Mouse (Mus musculus): ENCODE measurements around the gene Rab3d. TPM values are rescaled to one million over a fixed set of nuclear protein-coding genes. Genes with fewer than 3 reads are reported as not detected.
A peak's percentile ranks its signal among the peaks of the same experiment; 100 is the strongest.

Rab3d gene
- polyA plus RNA-seq, 1 experiment from 2014 or later, result 21.0 TPM

DNA sequence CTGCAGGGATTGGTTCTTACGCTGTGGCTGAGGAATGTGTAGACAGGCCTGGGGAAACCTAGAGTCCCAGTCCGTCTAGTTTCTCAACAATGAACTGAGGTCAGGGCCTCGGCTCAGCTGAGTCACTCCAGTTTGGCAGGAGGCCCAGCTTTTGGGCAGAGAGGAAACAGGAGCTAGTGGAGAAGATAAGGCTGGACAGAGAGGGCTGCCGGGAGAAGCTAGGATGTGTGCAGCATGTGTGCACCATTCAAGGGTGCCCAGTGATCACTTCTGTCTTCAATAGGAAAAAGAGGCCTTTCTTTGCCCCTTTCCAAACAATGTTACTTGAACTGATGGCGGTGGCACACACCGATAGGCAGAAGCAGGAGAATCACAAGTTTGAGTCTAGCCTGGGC is 6.1 kb upstream of the Rab3d start:
- ATAC-seq, result no peak
- no peak overlapping the region for H3K27ac ChIP-seq

DNA sequence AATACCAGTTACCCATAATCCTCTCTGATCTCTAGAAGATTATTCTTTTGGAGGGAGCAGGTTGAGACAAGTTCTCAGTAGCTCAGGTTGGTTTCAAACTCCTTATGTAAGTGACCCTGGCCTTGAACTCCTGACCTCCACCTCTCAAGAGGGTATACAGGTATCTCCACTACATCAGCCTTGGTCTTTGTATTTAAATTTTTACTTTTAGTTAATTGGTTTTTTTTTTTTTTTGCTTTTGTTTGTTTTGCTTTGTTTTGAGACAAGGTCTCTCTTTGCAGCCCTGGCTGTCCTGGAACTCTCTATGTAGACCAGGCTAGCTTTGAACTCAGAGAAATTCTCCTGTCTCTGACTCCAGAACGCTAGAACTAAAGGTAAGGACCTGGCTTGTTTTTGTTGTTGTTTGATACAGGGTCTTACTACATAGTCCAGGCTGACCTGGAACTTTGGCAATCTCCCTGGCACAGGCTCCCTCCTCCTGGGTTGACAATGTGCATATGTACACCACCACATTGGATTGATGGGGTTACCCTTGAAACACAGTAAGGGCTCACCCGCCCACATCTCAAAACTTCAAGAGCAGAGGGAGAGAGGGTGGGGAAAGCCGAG is 5.6 kb upstream of the Rab3d start:
- Histone ChIP-seq H3K9ac (no peak overlapping the region), H3K27ac (no peak overlapping the region), H3K4me2 (no peak overlapping the region), H3K4me3 (no peak overlapping the region), H3K9me3 (replicated peaks) (no peaks in the 10 kb centered on the region), H3K4me1 (peaks cover 12% of the 10 kb centered on the region), H3K36me3 (ENCODE audit: poor library complexity, severe bottlenecking) (peaks cover 9% of the 10 kb centered on the region; the same call in 1 of the 2 replicates), H3K27me3 (no peaks in the 10 kb centered on the region; the same call in 1 of the 2 replicates)
- WGBS, result 87% methylated on average over 3 of the region's 3 CpGs
- no peak for ATAC-seq

More for the DNA sequence above, 6.1 kb upstream of the Rab3d start:
- Histone ChIP-seq H3K4me3 (no peak overlapping the region), H3K9me3 (replicated peaks) (no peaks in the 10 kb centered on the region), H3K36me3 (ENCODE audit: poor library complexity, severe bottlenecking) (peaks cover 9% of the 10 kb centered on the region; the same call in 1 of the 2 replicates), H3K4me1 (peaks cover 12% of the 10 kb centered on the region), H3K4me2 (no peak overlapping the region), H3K9ac (no peak overlapping the region), H3K27me3 (no peaks in the 10 kb centered on the region; the same call in 1 of the 2 replicates)
- WGBS, result 75% methylated on average over 6 of the region's 6 CpGs

DNA sequence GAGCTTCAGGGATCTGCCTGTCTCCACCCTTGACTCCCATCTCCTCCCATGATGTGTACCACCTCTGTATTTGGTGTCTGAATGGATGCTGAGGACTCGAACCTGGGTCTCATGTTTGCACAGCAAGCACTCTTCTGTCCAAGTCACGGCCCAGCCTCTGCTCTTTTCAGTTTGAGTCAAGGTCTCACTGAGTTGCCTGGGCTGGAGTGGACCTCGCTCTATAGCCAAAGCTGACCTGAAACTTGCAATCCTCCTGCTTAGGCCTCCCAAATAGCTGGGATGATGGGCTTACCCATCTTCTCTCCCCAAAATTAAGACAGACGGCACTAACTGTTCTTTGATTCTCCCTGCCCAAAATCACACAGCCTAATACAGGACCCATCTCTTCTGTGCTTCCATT is 5.0 kb upstream of the Rab3d start:
- no peaks in the 10 kb centered on the region; the same call in 1 of the 2 replicates for H3K27me3 ChIP-seq
- H3K36me3 ChIP-seq (ENCODE audit: poor library complexity, severe bottlenecking), result peaks cover 9% of the 10 kb centered on the region; the same call in 1 of the 2 replicates
- H3K27ac ChIP-seq, result no peak overlapping the region
- H3K9me3 ChIP-seq (replicated peaks), result no peaks in the 10 kb centered on the region
- H3K4me1 ChIP-seq, result peaks cover 16% of the 10 kb centered on the region
- no peak for ATAC-seq
- H3K9ac ChIP-seq, result no peak overlapping the region
- H3K4me2 ChIP-seq, result no peak overlapping the region
- H3K4me3 ChIP-seq, result no peak overlapping the region
- WGBS, result 84% methylated on average over 4 of the region's 4 CpGs

DNA sequence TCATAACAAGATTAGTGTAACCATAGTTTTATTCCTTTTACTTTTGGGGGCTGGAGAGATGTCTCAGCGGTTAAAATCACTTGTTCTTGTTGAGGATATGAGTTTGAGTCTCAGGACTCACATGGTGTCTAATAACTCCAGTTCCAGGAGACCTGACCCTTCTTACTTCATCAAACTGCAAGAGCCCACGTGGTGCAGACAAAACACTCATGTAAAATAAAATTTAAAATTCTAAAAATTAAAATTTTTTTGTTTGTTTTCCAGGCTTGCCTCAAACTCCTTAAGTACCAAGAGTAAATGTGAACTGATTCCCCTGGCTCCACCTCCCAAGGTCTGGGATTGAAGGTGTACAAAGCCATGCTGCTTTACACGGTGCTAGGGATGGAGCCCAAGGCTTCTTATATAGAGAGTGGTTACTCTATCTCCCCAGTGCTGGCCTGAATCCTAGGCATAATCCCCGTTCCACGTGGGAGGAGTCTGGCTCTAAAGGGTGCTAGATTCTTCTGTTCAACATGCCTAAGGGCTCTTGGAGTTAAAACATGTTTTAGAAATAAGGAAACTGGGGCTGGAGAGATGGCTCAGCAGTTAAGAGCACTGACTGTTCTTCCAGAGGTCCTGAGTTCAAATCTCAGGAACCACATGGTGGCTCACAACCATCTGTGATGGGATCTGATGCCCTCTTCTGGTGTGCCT is 846 bp upstream of the Rab3d start:
- no peak for ATAC-seq
- no peaks in the 10 kb centered on the region for H3K9me3 ChIP-seq (replicated peaks)
- 0 out of 2 replicates have a peak overlapping the region, but pooled peaks have one; percentile 65 for H3K4me3 ChIP-seq
- peak overlapping the region; percentile 90 for H3K4me2 ChIP-seq
- peaks cover 22% of the 10 kb centered on the region for H3K27me3 ChIP-seq
- WGBS, result 25% methylated on average over 5 of the region's 5 CpGs
- H3K4me1 ChIP-seq, result peaks cover 15% of the 10 kb centered on the region
- H3K36me3 ChIP-seq (ENCODE audit: poor library complexity, severe bottlenecking), result peaks cover 10% of the 10 kb centered on the region; the same call in 1 of the 2 replicates
- H3K27ac ChIP-seq, result no peak overlapping the region
- H3K9ac ChIP-seq, result no peak overlapping the region

DNA sequence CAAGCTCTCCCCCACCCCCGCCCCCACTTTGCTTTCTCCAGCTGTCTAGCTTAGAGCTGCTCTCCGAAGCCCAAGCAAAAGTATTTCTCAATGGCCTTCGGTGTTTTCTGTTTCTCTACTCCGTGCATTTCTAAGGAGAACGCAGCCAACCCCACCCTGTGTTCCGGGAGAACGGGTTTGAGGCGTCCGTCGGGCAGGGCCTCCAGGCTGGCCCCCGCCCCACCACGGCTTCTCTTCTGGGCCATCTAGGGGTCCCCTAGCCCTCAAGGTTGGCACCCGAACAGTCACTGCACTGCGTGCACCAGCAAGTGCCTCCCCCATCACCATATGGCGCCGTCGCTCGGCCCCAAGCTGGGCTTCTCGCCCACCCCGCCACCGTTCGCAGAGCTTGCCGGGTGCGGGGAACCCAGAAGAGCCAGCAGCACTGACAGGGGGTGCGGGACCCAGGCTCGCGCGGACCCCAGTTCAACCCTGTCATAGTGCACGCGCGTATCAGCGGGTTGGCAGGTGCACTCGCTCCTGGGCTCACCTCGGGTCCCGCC is 428 bp downstream of the Rab3d start:
- peak; percentile 90 for ATAC-seq
- Histone ChIP-seq H3K9ac (peak overlapping the region; percentile 76), H3K27me3 (peaks cover 22% of the 10 kb centered on the region), H3K4me2 (peak overlapping the region; percentile 90), H3K9me3 (replicated peaks) (no peaks in the 10 kb centered on the region), H3K4me3 (peak overlapping the region; percentile 65), H3K4me1 (peaks cover 15% of the 10 kb centered on the region), H3K36me3 (ENCODE audit: poor library complexity, severe bottlenecking) (peaks cover 10% of the 10 kb centered on the region; the same call in 1 of the 2 replicates), H3K27ac (peak overlapping the region; percentile 85)
- WGBS, result 2% methylated on average over 35 of the region's 35 CpGs

DNA sequence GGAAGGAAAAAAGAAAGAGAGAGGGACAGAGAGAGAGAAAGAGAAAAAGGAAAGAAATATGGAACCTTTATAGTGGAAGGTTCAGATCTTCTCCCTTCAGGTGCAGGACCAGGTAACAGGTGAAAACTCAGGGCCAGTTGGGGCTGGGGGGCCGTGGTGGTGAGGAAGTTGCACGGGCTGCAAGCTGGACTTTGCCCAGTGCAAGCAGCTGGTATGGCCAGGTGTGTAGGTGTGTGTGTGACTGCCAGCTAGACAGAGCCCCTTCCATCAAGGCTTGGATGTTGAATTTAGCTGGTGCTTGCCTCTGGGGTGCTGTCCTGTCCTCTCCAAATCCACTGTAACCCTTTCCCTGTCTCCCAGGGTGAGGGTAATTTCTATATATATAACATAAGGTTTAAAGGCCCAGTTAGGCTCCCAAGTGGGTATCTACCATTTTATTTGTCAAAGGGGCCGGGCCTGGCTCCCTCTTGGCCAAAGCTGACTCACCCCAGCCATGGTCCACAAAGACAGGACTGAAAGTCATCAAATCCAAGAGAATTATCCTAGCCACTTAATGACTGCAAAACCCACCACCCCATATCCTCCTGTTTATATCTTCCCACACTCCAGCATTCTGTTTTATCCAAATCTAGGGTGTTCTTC is 1.0 kb downstream of the Rab3d start:
- Histone ChIP-seq H3K27me3 (peaks cover 22% of the 10 kb centered on the region), H3K27ac (peak overlapping the region; percentile 85), H3K4me1 (peaks cover 15% of the 10 kb centered on the region), H3K36me3 (ENCODE audit: poor library complexity, severe bottlenecking) (peaks cover 10% of the 10 kb centered on the region; the same call in 1 of the 2 replicates), H3K4me3 (peak overlapping the region; percentile 65), H3K9me3 (replicated peaks) (no peaks in the 10 kb centered on the region), H3K9ac (peak overlapping the region; percentile 76), H3K4me2 (peak overlapping the region; percentile 90)
- 51% methylated on average over 3 of the region's 3 CpGs for WGBS
- ATAC-seq, result no peak

DNA sequence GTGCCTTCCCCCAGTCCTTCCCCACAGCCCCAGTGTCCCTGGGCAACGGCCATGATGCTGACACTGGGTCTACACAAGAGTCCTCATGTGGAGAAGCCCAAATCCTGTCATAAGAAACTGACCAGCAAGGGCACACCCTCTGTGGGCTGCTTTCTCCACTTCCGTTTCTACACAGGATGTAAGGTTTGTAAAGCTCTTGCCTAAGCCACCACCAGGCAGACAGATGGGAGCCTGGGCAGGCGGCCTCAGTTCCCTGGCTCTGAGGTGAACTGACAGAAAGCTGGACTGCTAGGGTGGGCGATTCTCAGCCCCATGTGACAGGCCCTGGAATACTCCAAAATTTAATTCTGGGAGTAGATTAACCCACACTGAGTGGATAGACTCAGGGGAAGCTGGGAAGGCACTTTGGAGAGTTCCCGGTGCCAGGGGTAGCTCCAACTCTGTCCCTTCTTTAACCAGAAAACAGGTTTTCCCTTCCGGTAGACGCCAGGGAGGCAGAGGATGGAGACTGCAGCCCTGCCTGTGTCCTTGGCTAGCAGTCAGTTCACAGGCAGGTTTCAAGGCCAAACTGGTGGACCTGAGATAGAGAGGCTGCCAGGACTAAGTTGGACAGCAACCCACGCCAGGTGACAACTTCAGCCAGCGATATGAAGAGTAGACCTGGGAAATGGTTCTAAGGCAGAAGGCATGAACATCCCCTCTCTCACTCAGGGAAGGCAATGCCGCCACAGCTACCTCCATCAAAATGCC is 8.3 kb downstream of the Rab3d start:
- Histone ChIP-seq H3K27me3 (0 out of 2 replicates have a peak, but pooled peaks cover 6% of the 10 kb centered on the region), H3K4me3 (no peak overlapping the region), H3K36me3 (ENCODE audit: poor library complexity, severe bottlenecking) (0 out of 2 replicates have a peak, but pooled peaks cover 6% of the 10 kb centered on the region), H3K9me3 (replicated peaks) (no peaks in the 10 kb centered on the region), H3K27ac (no peak overlapping the region), H3K4me2 (no peak overlapping the region), H3K4me1 (no peaks in the 10 kb centered on the region), H3K9ac (no peak overlapping the region)
- WGBS, result 80% methylated on average over 10 of the region's 10 CpGs
- ATAC-seq, result no peak

DNA sequence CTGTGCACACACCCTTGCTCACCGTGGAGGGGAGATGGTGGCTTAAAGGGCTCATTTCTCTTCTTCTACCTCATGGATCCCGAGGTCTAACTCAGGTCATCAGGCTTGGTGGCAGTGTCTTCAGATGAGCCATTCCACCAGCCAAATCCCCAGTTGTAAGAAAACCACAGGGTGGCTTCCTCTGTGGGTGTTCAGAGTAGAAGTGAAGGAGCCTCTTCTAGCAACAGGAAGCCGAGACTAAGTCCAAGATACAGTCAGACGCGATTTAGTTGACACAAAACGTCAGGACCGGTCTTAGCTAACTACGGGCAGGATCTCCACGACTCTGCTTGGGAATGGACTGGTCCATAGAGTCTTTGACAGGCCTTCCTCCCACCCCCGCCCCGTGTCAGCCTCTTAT is 9.8 kb downstream of the Rab3d start:
- no peak for ATAC-seq
- H3K27ac ChIP-seq, result no peak overlapping the region
- no peak overlapping the region for H3K4me2 ChIP-seq
- H3K9ac ChIP-seq, result no peak overlapping the region
- no peaks in the 10 kb centered on the region for H3K9me3 ChIP-seq (replicated peaks)
- no peak overlapping the region for H3K4me3 ChIP-seq
- H3K4me1 ChIP-seq, result no peaks in the 10 kb centered on the region
- H3K27me3 ChIP-seq, result 0 out of 2 replicates have a peak, but pooled peaks cover 4% of the 10 kb centered on the region
- WGBS, result 78% methylated on average over 11 of the region's 11 CpGs
- H3K36me3 ChIP-seq (ENCODE audit: poor library complexity, severe bottlenecking), result no peaks in the 10 kb centered on the region

DNA sequence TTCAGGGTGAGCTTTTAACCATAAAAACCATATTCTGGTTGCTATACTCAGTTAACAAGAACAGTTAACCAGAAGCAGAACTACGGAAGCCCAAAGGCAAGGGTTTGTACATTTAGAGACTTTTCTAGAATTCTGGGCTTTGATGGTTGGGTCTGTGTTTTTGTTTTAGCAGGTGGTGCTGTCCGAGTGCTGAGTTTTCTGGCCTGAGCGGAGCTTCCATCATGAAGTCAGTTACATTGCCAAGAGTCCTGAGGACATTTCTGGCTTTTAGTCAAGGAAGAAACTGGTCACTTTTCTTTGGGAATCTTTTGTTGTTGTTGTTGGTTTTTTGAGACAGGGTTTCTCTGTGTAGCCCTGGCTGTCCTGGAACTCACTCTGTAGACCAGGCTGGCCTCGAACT is 14.0 kb downstream of the Rab3d start:
- H3K4me1 ChIP-seq, result no peaks in the 10 kb centered on the region
- 87% methylated on average over 4 of the region's 4 CpGs for WGBS
- no peaks in the 10 kb centered on the region for H3K36me3 ChIP-seq (ENCODE audit: poor library complexity, severe bottlenecking)
- H3K9me3 ChIP-seq (replicated peaks), result no peaks in the 10 kb centered on the region
- H3K9ac ChIP-seq, result no peak overlapping the region
- H3K4me2 ChIP-seq, result no peak overlapping the region
- no peak overlapping the region for H3K4me3 ChIP-seq
- H3K27ac ChIP-seq, result no peak overlapping the region
- ATAC-seq, result no peak
- H3K27me3 ChIP-seq, result peaks cover 20% of the 10 kb centered on the region

DNA sequence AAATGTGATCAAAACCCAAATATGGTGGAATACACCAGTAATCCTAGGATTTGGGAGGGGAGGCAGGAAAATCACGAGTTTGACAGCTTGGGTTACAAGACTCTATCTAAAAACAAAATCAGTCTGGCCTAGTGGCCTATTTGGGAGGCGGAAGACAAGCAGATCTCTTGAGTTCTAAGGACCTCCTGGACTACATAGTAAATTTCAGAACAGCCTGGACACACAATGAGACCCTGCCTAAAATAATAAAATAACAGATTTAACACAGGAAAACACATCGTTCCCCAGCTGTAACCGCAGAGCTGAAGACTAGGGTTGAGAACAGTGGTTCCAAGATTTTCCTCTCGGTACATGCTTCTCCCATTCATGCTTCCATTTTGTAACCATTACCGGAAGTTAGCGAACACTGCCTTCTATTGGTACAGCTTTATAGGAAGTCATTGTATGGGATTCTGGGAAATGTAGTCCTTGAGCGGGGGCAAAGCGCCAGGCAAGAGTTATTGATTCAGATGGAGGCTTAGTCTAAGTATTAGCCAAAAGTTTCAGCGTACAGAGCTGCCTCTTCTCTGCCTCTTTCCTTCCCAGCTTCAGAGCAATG is 16.7 kb downstream of the Rab3d start:
- ATAC-seq, result peak; percentile 93
- Histone ChIP-seq H3K9ac (0 out of 2 replicates have a peak overlapping the region, but pooled peaks have one; percentile 9), H3K4me1 (no peaks in the 10 kb centered on the region), H3K4me2 (peak overlapping the region; percentile 53), H3K27me3 (peaks cover 36% of the 10 kb centered on the region), H3K9me3 (replicated peaks) (no peaks in the 10 kb centered on the region), H3K4me3 (peak overlapping the region; percentile 37), H3K27ac (no peak overlapping the region), H3K36me3 (ENCODE audit: poor library complexity, severe bottlenecking) (no peaks in the 10 kb centered on the region)
- 16% methylated on average over 10 of the region's 10 CpGs for WGBS

DNA sequence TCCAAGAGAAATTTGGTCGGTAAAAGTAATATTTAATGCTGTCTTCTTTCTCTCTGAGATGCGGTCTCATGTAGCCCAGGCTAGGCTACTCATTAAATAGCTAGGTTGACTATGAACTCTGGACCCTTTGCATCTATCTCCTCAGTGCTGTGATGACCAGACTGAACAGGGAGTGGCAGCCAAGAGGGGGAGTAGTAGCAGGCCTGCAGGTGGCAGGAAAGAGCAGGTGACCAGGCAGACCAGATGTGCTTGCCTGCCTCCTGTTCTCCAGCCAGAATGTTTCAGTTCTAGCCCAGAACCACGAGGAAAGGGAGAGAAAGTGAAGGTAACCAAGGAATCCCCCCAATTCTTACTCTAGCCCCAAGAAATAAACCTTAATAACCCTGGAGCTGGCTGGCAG is 28.8 kb downstream of the Rab3d start:
- Histone ChIP-seq H3K27ac (no peak overlapping the region), H3K4me2 (no peak overlapping the region), H3K9ac (no peak overlapping the region), H3K36me3 (ENCODE audit: poor library complexity, severe bottlenecking) (no peaks in the 10 kb centered on the region), H3K9me3 (replicated peaks) (no peaks in the 10 kb centered on the region), H3K4me3 (no peak overlapping the region), H3K4me1 (no peaks in the 10 kb centered on the region), H3K27me3 (peaks cover 7% of the 10 kb centered on the region)
- WGBS, result 69% methylated on average over 3 of the region's 3 CpGs
- no peak for ATAC-seq

Measured in forebrain, embryonic 13.5 days (tissue).